Mouse (Mus musculus) bone marrow macrophage, adult 2 months (primary cell): ENCODE data around the gene Siglecf.

Source experiments
- CTCF ChIP-seq: IDR thresholded peaks from 2 replicates; pipeline ENCODE4 v1.5.1; 2012; ENCODE audit warnings: low read depth, mild to moderate bottlenecking, low read length, moderate library complexity
- POLR2A ChIP-seq: IDR thresholded peaks from 2 replicates; pipeline ENCODE4 v1.6.1; 2012; ENCODE audit warnings: mild to moderate bottlenecking, low read depth, low read length, borderline replicate concordance

DNA sequence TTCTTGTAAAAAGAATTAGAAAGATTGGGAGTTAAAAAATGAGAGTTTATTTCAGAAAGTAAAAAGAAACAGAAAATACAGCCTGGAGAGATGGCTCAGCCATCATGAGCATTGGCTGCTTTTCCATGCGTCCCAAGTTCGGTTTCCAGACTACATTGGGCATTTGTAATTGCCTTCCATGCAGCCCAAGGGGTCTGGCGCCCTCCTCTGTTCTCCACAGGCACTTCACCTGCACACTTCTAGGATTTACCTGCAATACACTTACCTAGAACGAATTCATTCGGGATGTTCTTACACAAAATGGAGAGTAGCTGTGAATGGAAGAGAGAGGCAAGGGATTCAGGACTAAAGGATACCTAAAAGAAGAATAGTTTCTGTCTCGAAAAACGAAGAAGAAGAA, 17.9 kb upstream of the Siglecf start:
- TF ChIP-seq CTCF (no peak), POLR2A (no peak)
